Mouse (Mus musculus): ENCODE measurements at regions not wholly inside any gene's neighbourhood (a gene's known extent, or its start where the extent isn't known, plus 50 kb on each side); places are given as distances from the start of the nearest gene placed in this dataset.

DNA sequence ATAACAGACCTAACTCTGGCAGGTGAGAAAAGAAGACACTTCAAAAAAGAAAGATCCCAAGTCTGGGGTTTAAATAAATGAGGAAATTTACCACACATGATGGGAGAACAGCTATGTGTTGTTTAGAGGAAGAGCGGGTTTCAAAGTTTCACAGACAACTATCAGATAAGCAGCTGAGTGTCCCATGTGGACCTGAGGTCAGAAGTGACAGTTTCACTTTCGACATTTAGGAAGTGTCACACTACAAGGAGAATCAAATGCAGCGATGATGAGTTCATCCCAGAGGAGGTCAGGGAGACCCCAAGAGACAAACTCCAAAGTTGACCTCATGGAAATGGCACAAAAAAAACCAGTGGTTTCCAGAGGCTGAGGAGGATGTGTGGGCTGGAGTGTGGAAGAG lies 132.7 kb downstream of the Postn start:
- TF ChIP-seq CTCF (IDR thresholded peaks at IDR 0.05; ENCODE audit: low read depth) = no peak
- no peak for TF ChIP-seq EP300 (IDR thresholded peaks at IDR 0.05; ENCODE audit: low read depth)
